Mouse (Mus musculus): ENCODE results near the gene Zgrf1. TPM values are rescaled to one million over a fixed set of nuclear protein-coding genes. Genes with fewer than 3 reads are reported as not detected.

Zgrf1 gene
- total and polyA plus RNA-seq, 3 experiments, result 2.4 to 106 (median 36.5) TPM

DNA sequence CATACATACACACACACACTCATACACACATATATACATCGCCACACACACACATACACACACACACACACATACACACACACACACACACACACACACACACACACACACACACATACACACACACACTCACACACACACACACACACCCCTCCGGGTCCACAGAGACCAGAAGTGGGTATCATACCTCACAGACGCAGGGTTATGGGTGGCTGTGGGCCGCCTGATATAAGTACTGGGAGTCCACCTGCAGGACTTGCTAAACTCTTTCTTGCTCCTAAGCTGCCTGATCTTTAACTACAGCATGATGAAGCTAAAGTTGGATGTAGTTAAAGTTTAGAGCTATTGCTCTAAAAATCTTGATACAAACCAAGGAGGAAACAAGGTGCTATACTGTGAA is 23.5 kb upstream of the Zgrf1 start:
- peaks cover 22% of the 10 kb centered on the region for H3K4me1 ChIP-seq (ENCODE audit: insufficient read depth, low read depth, low read length)
- no peak overlapping the region for H3K4me3 ChIP-seq (ENCODE audit: low read depth, low read length)
- ATAC-seq (ENCODE audit: extremely low read depth, insufficient number of reproducible peaks, low FRiP score, poor library complexity, severe bottlenecking) (0 out of 2 replicates have a peak, but pooled peaks have one; percentile 54), DNase-seq (ENCODE audit: low spot score) (no peak)
- H3K36me3 ChIP-seq (replicated peaks), result no peaks in the 10 kb centered on the region
- H3K9me3 ChIP-seq (replicated peaks), result no peaks in the 10 kb centered on the region
- no peaks in the 10 kb centered on the region for H3K27me3 ChIP-seq (ENCODE audit: insufficient read depth, low read length)
- TF ChIP-seq GATA1 (IDR thresholded peaks at IDR 0.05; ENCODE audit: borderline replicate concordance, low read length) (no peak), CTCF (IDR thresholded peaks at IDR 0.05; ENCODE audit: low read depth, low read length) (no peak), GATA2 (IDR thresholded peaks at IDR 0.05; ENCODE audit: borderline replicate concordance, low read depth, low read length) (no peak), POLR2AphosphoS5 (IDR thresholded peaks at IDR 0.05; ENCODE audit: insufficient replicate concordance, low read depth, low read length) (no peak), TAL1 (conservative IDR thresholded peaks at IDR 0.05; ENCODE audit: low read depth, low read length) (no peak)

GRCm38 (mm10) chr3:127530293-127530692 is 23.0 kb upstream of the Zgrf1 start:
- peak; percentile 63 for ATAC-seq (ENCODE audit: extremely low read depth, insufficient number of reproducible peaks, low FRiP score, poor library complexity, severe bottlenecking)
- Histone ChIP-seq H3K4me3 (ENCODE audit: low read depth, low read length) (no peak overlapping the region), H3K36me3 (replicated peaks) (no peaks in the 10 kb centered on the region), H3K9me3 (replicated peaks) (no peaks in the 10 kb centered on the region), H3K27me3 (ENCODE audit: insufficient read depth, low read length) (no peaks in the 10 kb centered on the region), H3K4me1 (ENCODE audit: insufficient read depth, low read depth, low read length) (peaks cover 22% of the 10 kb centered on the region)
- no peak for DNase-seq (ENCODE audit: low spot score)
- TF ChIP-seq GATA2 (IDR thresholded peaks at IDR 0.05; ENCODE audit: borderline replicate concordance, low read depth, low read length) (no peak), TAL1 (conservative IDR thresholded peaks at IDR 0.05; ENCODE audit: low read depth, low read length) (no peak), GATA1 (IDR thresholded peaks at IDR 0.05; ENCODE audit: borderline replicate concordance, low read length) (no peak), POLR2AphosphoS5 (IDR thresholded peaks at IDR 0.05; ENCODE audit: insufficient replicate concordance, low read depth, low read length) (no peak), CTCF (IDR thresholded peaks at IDR 0.05; ENCODE audit: low read depth, low read length) (no peak)

DNA sequence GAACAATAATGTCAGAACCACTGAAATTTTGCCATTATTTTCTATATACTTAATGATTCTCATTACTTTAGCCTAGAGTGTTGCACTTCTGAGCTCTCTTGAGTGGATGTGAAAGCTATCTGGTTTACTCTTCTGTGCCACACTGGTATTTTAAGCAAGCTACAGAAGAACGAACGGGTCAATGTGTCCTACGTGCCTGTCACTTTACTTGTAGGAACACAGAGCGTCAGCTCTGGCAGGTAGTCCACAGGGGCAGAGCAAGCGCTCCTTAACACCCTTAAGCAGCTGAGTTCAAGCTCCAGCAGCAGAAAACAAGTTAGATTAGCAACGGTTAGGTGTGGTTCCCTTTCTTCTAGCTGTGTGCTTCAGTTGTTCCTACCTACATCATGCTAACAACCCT is 14.1 kb upstream of the Zgrf1 start:
- ATAC-seq (ENCODE audit: extremely low read depth, insufficient number of reproducible peaks, low FRiP score, poor library complexity, severe bottlenecking) (no peak), DNase-seq (ENCODE audit: low spot score) (no peak)
- no peaks in the 10 kb centered on the region for H3K27me3 ChIP-seq (ENCODE audit: insufficient read depth, low read length)
- no peaks in the 10 kb centered on the region for H3K9me3 ChIP-seq (replicated peaks)
- H3K36me3 ChIP-seq (replicated peaks), result peaks cover 70% of the 10 kb centered on the region
- no peak overlapping the region for H3K4me3 ChIP-seq (ENCODE audit: low read depth, low read length)
- no peak for TF ChIP-seq GATA2 (IDR thresholded peaks at IDR 0.05; ENCODE audit: borderline replicate concordance, low read depth, low read length)
- no peak for TF ChIP-seq GATA1 (IDR thresholded peaks at IDR 0.05; ENCODE audit: borderline replicate concordance, low read length)
- TF ChIP-seq TAL1 (conservative IDR thresholded peaks at IDR 0.05; ENCODE audit: low read depth, low read length), result no peak
- no peak for TF ChIP-seq POLR2AphosphoS5 (IDR thresholded peaks at IDR 0.05; ENCODE audit: insufficient replicate concordance, low read depth, low read length)
- no peak for TF ChIP-seq CTCF (IDR thresholded peaks at IDR 0.05; ENCODE audit: low read depth, low read length)
- H3K4me1 ChIP-seq (ENCODE audit: insufficient read depth, low read depth, low read length), result no peaks in the 10 kb centered on the region

- H3K27me3 ChIP-seq (ENCODE audit: insufficient read depth, low read length), result no peaks in the 10 kb centered on the region
- no peak overlapping the region for H3K4me3 ChIP-seq (ENCODE audit: low read depth, low read length)
- no peaks in the 10 kb centered on the region for H3K9me3 ChIP-seq (replicated peaks)
- peaks cover 4% of the 10 kb centered on the region; the same call in 1 of the 2 replicates for H3K4me1 ChIP-seq (ENCODE audit: insufficient read depth, low read depth, low read length)
- no peak for TF ChIP-seq TAL1 (conservative IDR thresholded peaks at IDR 0.05; ENCODE audit: low read depth, low read length)
- no peak for TF ChIP-seq POLR2AphosphoS5 (IDR thresholded peaks at IDR 0.05; ENCODE audit: insufficient replicate concordance, low read depth, low read length)
- TF ChIP-seq CTCF (IDR thresholded peaks at IDR 0.05; ENCODE audit: low read depth, low read length), result no peak
- no peak for DNase-seq (ENCODE audit: low spot score)
- no peak for ATAC-seq (ENCODE audit: extremely low read depth, insufficient number of reproducible peaks, low FRiP score, poor library complexity, severe bottlenecking)
- H3K36me3 ChIP-seq (replicated peaks), result peaks cover 66% of the 10 kb centered on the region
Measured at GRCm38 (mm10) chr3:127543976-127544375, 9.3 kb upstream of the Zgrf1 start.

DNA sequence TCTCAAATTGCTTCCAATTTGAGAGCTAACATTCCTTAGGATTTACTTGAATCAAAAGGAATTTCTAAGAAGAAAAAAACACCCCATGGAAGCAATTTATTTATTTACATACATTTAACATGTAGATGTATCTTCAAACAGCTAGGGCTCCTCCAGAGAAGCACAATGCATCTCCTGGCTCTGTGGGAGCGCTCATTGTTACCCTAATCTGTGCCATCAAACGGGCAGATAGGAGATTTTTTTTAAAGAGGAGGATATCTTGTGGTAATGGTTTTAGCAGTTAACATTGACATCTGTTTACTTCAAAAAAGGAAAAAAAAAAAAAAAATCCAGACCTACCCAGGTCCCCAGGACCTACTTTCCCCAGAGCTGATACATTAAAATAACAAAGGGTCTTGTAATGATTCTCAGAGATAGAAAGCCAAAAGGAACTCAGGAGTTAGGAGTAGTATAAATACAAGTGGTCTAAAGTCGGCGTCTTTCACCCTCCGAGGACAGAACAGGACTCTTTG is 8.6 kb upstream of the Zgrf1 start:
- no peak for ATAC-seq (ENCODE audit: extremely low read depth, insufficient number of reproducible peaks, low FRiP score, poor library complexity, severe bottlenecking)
- Histone ChIP-seq H3K36me3 (replicated peaks) (peaks cover 61% of the 10 kb centered on the region), H3K4me3 (ENCODE audit: low read depth, low read length) (no peak overlapping the region), H3K4me1 (ENCODE audit: insufficient read depth, low read depth, low read length) (peaks cover 8% of the 10 kb centered on the region), H3K27me3 (ENCODE audit: insufficient read depth, low read length) (no peaks in the 10 kb centered on the region), H3K9me3 (replicated peaks) (no peaks in the 10 kb centered on the region)
- DNase-seq (ENCODE audit: low spot score), result no peak
- TF ChIP-seq TAL1 (conservative IDR thresholded peaks at IDR 0.05; ENCODE audit: low read depth, low read length) (no peak), CTCF (IDR thresholded peaks at IDR 0.05; ENCODE audit: low read depth, low read length) (no peak), GATA2 (IDR thresholded peaks at IDR 0.05; ENCODE audit: borderline replicate concordance, low read depth, low read length) (no peak), POLR2AphosphoS5 (IDR thresholded peaks at IDR 0.05; ENCODE audit: insufficient replicate concordance, low read depth, low read length) (no peak), GATA1 (IDR thresholded peaks at IDR 0.05; ENCODE audit: borderline replicate concordance, low read length) (no peak)

DNA sequence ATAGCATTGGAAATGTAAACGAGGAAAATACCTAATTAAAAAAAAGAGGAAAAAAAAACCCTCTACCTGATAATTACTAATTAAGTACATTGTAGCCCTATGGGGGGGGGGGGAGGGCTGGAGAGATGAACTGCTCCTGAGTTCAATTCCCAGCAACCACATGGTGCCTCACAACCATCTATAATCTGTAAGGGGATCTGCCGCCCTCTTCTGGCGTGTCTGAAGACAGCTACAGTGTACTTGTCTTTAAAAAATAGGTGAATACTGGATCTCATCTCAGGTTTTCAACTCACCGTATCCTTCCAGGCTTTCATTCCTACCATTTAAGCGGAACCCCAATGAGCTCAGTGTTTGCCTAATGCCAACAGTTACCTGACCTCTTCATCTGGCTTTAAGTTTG is 5.4 kb upstream of the Zgrf1 start:
- Histone ChIP-seq H3K4me1 (ENCODE audit: insufficient read depth, low read depth, low read length) (peaks cover 19% of the 10 kb centered on the region), H3K9me3 (replicated peaks) (no peaks in the 10 kb centered on the region), H3K27me3 (ENCODE audit: insufficient read depth, low read length) (no peaks in the 10 kb centered on the region), H3K36me3 (replicated peaks) (peaks cover 41% of the 10 kb centered on the region), H3K4me3 (ENCODE audit: low read depth, low read length) (no peak overlapping the region)
- ATAC-seq (ENCODE audit: extremely low read depth, insufficient number of reproducible peaks, low FRiP score, poor library complexity, severe bottlenecking) (no peak), DNase-seq (ENCODE audit: low spot score) (no peak)
- TF ChIP-seq TAL1 (conservative IDR thresholded peaks at IDR 0.05; ENCODE audit: low read depth, low read length) (no peak), POLR2AphosphoS5 (IDR thresholded peaks at IDR 0.05; ENCODE audit: insufficient replicate concordance, low read depth, low read length) (no peak), GATA1 (IDR thresholded peaks at IDR 0.05; ENCODE audit: borderline replicate concordance, low read length) (no peak), CTCF (IDR thresholded peaks at IDR 0.05; ENCODE audit: low read depth, low read length) (no peak; the same call in 1 of the 2 replicates), GATA2 (IDR thresholded peaks at IDR 0.05; ENCODE audit: borderline replicate concordance, low read depth, low read length) (no peak)

Measured in G1E (cell line).